Mouse (Mus musculus) olfactory bulb, adult 2 months (tissue): Measurements from ENCODE around the gene Klrb1a. TPM values are rescaled to one million over a fixed set of nuclear protein-coding genes. Genes with fewer than 3 reads are reported as not detected.
"Not testable (repeated sequence)": the region's sequence is repeated elsewhere in the genome, so short reads cannot be mapped to it uniquely, and the experiment has no call there.

Experiments
- H3K27ac ChIP-seq: fragments of 200-500 bp; 2 replicates; pipeline ENCODE4 v1.5.1; 2012; ENCODE audit warnings: low read depth, low read length; ENCODE audit not compliant: insufficient read depth
- H3K4me1 ChIP-seq: fragments of 200-500 bp; 2 replicates; pipeline ENCODE4 v1.6.1; 2012; ENCODE audit warnings: low read length; ENCODE audit not compliant: control insufficient read depth, insufficient read depth
- H3K4me3 ChIP-seq: fragments of 200-500 bp; 2 replicates; pipeline ENCODE4 v1.5.1; 2012; ENCODE audit warnings: mild to moderate bottlenecking, low read depth, low read length, moderate library complexity; ENCODE audit not compliant: insufficient read depth
- CTCF ChIP-seq: fragments of 200-500 bp; IDR thresholded peaks from 2 replicates; pipeline ENCODE4 v1.5.1; 2012; ENCODE audit warnings: low read depth, mild to moderate bottlenecking, low read length, moderate library complexity; ENCODE audit not compliant: insufficient read depth
- POLR2A ChIP-seq: fragments of 200-500 bp; IDR thresholded peaks from 2 replicates; pipeline ENCODE4 v1.6.1; 2012; ENCODE audit warnings: mild to moderate bottlenecking, low read depth, low read length, moderate library complexity; ENCODE audit not compliant: insufficient read depth
- WGBS: fragments of 180-500 bp; shearing (Covaris S2); methylation state at CpG from one replicate; pipeline ENCODE4 v1.1.7; 2018; 5-methylcytosine and 5-hydroxymethylcytosine counted together
- polyA plus RNA-seq: library from polyadenylated mRNA; stranded (reverse); fragments of >200 nt; gene quantifications from 2 replicates; pipeline ENCODE4 v1.2.4, GENCODE M21; 2012; ENCODE audit warnings: low replicate concordance; ENCODE audit not compliant: missing spikeins, insufficient read depth, insufficient read length

Gene Klrb1a
- polyA plus RNA-seq, 1 experiment = not detected

- WGBS = 67% methylated on average over 2 of the region's 2 CpGs
- Histone ChIP-seq H3K4me3 (no peak overlapping the region), H3K4me1 (no peaks in the 10 kb centered on the region), H3K27ac (no peak overlapping the region)
- TF ChIP-seq POLR2A (no peak), CTCF (no peak)
Measured at GRCm38 (mm10) chr6:128643999-128644398, 20.7 kb upstream of the Klrb1a start.

GRCm38 (mm10) chr6:128641116-128641716 is 17.9 kb upstream of the Klrb1a start:
- H3K4me3 ChIP-seq = no peak overlapping the region
- H3K27ac ChIP-seq = no peak overlapping the region
- WGBS = 77% methylated on average over 2 of the region's 2 CpGs
- H3K4me1 ChIP-seq = no peaks in the 10 kb centered on the region
- no peak for TF ChIP-seq CTCF
- TF ChIP-seq POLR2A = no peak

GRCm38 (mm10) chr6:128640673-128641072 is 17.3 kb upstream of the Klrb1a start:
- Histone ChIP-seq H3K4me1 (no peaks in the 10 kb centered on the region), H3K4me3 (no peak overlapping the region), H3K27ac (no peak overlapping the region)
- TF ChIP-seq CTCF = no peak
- no peak for TF ChIP-seq POLR2A
- WGBS = 100% methylated on average over 1 of the region's 1 CpGs

GRCm38 (mm10) chr6:128630912-128631905 is 7.9 kb upstream of the Klrb1a start:
- H3K4me3 ChIP-seq, H3K27ac ChIP-seq, H3K4me1 ChIP-seq: not testable (repeated sequence)
- 85% methylated on average over 15 of the region's 15 CpGs for WGBS

GRCm38 (mm10) chr6:128629771-128630739 is 6.7 kb upstream of the Klrb1a start:
- H3K4me3 ChIP-seq, H3K27ac ChIP-seq, H3K4me1 ChIP-seq: not testable (repeated sequence)
- WGBS = 53% methylated on average over 13 of the region's 13 CpGs

GRCm38 (mm10) chr6:128625246-128625645 is 1.9 kb upstream of the Klrb1a start:
- not testable (repeated sequence) for H3K4me1 ChIP-seq, H3K4me3 ChIP-seq, H3K27ac ChIP-seq
- WGBS = 97% methylated on average over 6 of the region's 6 CpGs

GRCm38 (mm10) chr6:128624425-128624824 is 1.1 kb upstream of the Klrb1a start:
- Histone ChIP-seq H3K4me3 (no peak overlapping the region), H3K4me1 (no peaks in the 10 kb centered on the region), H3K27ac (no peak overlapping the region)
- WGBS = 82% methylated on average over 4 of the region's 4 CpGs
- no peak for TF ChIP-seq CTCF
- TF ChIP-seq POLR2A = no peak

- Histone ChIP-seq H3K27ac (no peak overlapping the region), H3K4me1 (no peaks in the 10 kb centered on the region), H3K4me3 (no peak overlapping the region)
- WGBS = 36% methylated on average over 2 of the region's 2 CpGs
- TF ChIP-seq CTCF = no peak
- no peak for TF ChIP-seq POLR2A
Measured at GRCm38 (mm10) chr6:128622733-128623132, 600 bp downstream of the Klrb1a start.

- Histone ChIP-seq H3K4me1 (peaks cover 5% of the 10 kb centered on the region), H3K27ac (no peak overlapping the region), H3K4me3 (no peak overlapping the region)
- 63% methylated on average over 9 of the region's 9 CpGs for WGBS
- TF ChIP-seq POLR2A (no peak), CTCF (no peak)
Measured at GRCm38 (mm10) chr6:128606350-128606749, 17.0 kb downstream of the Klrb1a start.
